Mouse (Mus musculus): Measurements from ENCODE around the gene Cfap58.

DNA sequence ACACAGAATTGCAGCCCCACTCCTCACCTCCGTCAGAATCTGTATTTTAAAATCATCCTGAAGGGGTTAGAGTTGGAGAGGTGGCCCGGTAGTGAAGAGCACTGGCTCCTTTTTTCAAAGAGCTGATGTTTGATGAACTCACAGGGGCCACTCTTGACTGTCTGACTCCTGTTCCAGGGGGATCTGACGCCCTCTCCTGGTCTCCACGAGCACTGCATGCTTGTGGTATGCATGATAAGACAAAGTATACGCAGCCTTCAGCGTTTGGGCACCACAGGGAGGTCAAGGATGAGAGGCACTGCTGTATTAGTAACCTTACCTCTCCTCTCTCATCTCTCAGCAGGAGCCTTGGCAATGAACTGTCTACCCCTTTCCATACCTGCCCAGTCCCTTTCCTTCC is 37.5 kb upstream of the Cfap58 start:
- peak; percentile 45; the same call in 1 of the 2 replicates for TF ChIP-seq CTCF (IDR thresholded peaks at IDR 0.05; ENCODE audit: control insufficient read depth, insufficient read depth, insufficient replicate concordance, low read depth, low read length)
- no peak for TF ChIP-seq POLR2A (IDR thresholded peaks at IDR 0.05; ENCODE audit: control insufficient read depth, low read depth, low read length)

Data from testis, adult 2 months (tissue).